Mouse (Mus musculus) duodenum, adult 2 months (tissue): Measurements from ENCODE around the gene Slc1a3. TPM values are rescaled to one million over a fixed set of nuclear protein-coding genes. Genes with fewer than 3 reads are reported as not detected.

Source experiments
- polyA plus RNA-seq: library from polyadenylated mRNA; depleted of rRNA; stranded (reverse); fragments of >200 nt; gene quantifications from 2 replicates; pipeline ENCODE4 v1.2.3, GENCODE M21; 2012; ENCODE audit warnings: low replicate concordance; rRNA removed

Gene Slc1a3
- 1.3 and 10.0 TPM in 2 replicates for polyA plus RNA-seq

DNA sequence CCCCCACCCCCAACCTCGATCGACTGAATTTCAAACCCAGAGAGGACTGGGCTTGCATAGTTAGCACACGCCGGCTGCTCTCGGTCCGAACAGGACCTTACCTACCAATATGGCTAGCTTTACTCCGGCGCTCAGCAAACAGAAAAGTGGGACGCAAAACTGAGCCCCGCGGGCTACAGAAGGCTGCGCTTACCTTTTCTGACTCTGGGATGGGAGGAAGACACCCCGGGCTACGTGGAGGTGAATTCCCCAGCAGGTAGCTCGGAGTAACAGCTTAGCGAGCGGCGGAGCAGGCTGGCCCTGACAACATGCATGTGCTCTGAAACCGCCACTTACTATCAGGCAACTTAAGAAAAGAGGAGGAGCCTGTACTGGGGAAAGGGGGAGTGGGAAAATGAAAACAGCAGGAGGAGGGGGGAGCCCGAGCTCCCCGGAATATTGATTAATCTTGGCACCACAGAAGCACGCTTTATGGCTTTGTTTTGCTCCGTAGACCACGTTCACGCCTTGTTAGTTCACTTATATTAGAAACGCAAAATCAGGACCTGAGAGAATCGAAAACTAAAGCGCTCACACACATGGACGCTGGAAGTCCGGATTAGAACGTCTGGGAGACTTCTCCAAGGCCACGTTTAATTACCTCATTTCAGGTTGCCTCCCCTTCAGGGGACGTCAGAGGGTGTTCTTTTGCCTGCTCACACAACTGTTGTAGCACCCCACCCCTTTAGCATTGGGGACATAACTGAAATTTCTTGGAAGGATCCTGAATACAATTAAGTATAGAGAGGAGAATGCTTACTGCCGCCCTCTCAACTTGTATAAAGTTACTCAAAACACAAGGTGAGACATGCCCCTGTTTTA lies at the start of gene Slc1a3:
Slc1a3 (minus strand) TSS at position 619 of the 861 bp plus-strand sequence.

Other genes with a start within 250 kb of the Slc1a3 start
- gene Gm2310, start 190.8 kb downstream of the Slc1a3 start, polyA plus RNA-seq = not detected in 2 replicates